11 mouse cellular contexts compared by ENCODE assay signal in genomic region chr4:149400878-149401590, GRCm38 (mm10). TPM values are rescaled to one million over a fixed set of nuclear protein-coding genes. Genes with fewer than 3 reads are reported as not detected.
DNase-seq lines count a peak whose midpoint lies in the region; ATAC-seq and TF ChIP-seq lines count a peak whose summit lies in the region.
"Had no signal": no experiment of that assay in that cellular context is flagged by ENCODE, and none has a peak within 500 bp of the region (broad histone marks: within the 10 kb centered on the region; RNA-seq: fewer than 3 reads in every experiment).

No protein-coding gene starts in this region.

- no peak for TF ChIP-seq RAD21 in CH12.LX (IDR thresholded peaks at IDR 0.05; ENCODE audit: low read depth, low read length)

- in situ Hi-C loops in CH12.LX (cut with MboI; ENCODE audit: low pct_ligation_motif_present, low pct_unique_long_range_greater_than_20kb, low sequenced_read_pairs) = no loop called here

- peak overlapping the region; percentile 9; the same call in 1 of the 2 replicates for H3K4me2 ChIP-seq in heart, embryonic 13.5 days
- peak overlapping the region; percentile 55 for H3K4me2 ChIP-seq in CH12.LX (ENCODE audit: insufficient read depth, low read depth, poor library complexity, severe bottlenecking)
- H3K4me2 ChIP-seq in embryonic facial prominence, embryonic 13.5 days = no peak overlapping the region
- no peak overlapping the region for H3K4me2 ChIP-seq in liver, postnatal 0 days (ENCODE audit: low read depth, low read length)
- H3K4me2 ChIP-seq: forebrain, embryonic 12.5 days had no signal

- H3K27ac ChIP-seq in heart, embryonic 13.5 days (replicated peaks) = peak overlapping the region; percentile 65
- no peak overlapping the region for H3K27ac ChIP-seq in CH12.LX (ENCODE audit: insufficient read depth, low read depth)
- peak overlapping the region; percentile 51; the same call in 1 of the 2 replicates for H3K27ac ChIP-seq in embryonic facial prominence, embryonic 13.5 days
- peak overlapping the region; percentile 50; the same call in 1 of the 2 replicates for H3K27ac ChIP-seq in thymus, adult 2 months (ENCODE audit: control insufficient read depth, insufficient read depth, low read length)
- H3K27ac ChIP-seq in liver, postnatal 0 days (ENCODE audit: low read depth) = no peak overlapping the region
- H3K27ac ChIP-seq: forebrain, embryonic 12.5 days had no signal

- no peaks in the 10 kb centered on the region for H3K27me3 ChIP-seq in heart, embryonic 13.5 days (replicated peaks)
- no peaks in the 10 kb centered on the region for H3K27me3 ChIP-seq in CH12.LX (replicated peaks)
- no peaks in the 10 kb centered on the region for H3K27me3 ChIP-seq in embryonic facial prominence, embryonic 13.5 days
- no peaks in the 10 kb centered on the region for H3K27me3 ChIP-seq in thymus, adult 2 months (ENCODE audit: control insufficient read depth, insufficient read depth, low read length)
- no peaks in the 10 kb centered on the region for H3K27me3 ChIP-seq in liver, postnatal 0 days (ENCODE audit: insufficient read depth, low read length)
- H3K27me3 ChIP-seq: forebrain, embryonic 12.5 days had no signal

- H3K9ac ChIP-seq in heart, embryonic 13.5 days = peak overlapping the region; percentile 38
- no peak overlapping the region for H3K9ac ChIP-seq in CH12.LX (ENCODE audit: insufficient read depth, low read depth)
- no peak overlapping the region for H3K9ac ChIP-seq in embryonic facial prominence, embryonic 13.5 days
- H3K9ac ChIP-seq in liver, postnatal 0 days (replicated peaks) = no peak overlapping the region
- H3K9ac ChIP-seq: forebrain, embryonic 12.5 days had no signal

- no peak for DNase-seq in heart, adult 9 months (ENCODE audit: low spot score in 2 of 2)
- no peak for DNase-seq in CH12.LX (ENCODE audit: extremely low read depth)
- DNase-seq in thymus, adult 2 months = peak; percentile 33
- no peak for DNase-seq in ovary, adult 18-20 months (ENCODE audit: low spot score)
- DNase-seq in liver, postnatal 0 days = no peak
- DNase-seq in layer of hippocampus, postnatal 36 days = no peak
- DNase-seq: kidney, postnatal 36 days had no signal

- no peak for TF ChIP-seq EP300 in CH12.LX (IDR thresholded peaks at IDR 0.05; ENCODE audit: low read length)
- TF ChIP-seq EP300 in liver, postnatal 0 days (IDR thresholded peaks at IDR 0.05; ENCODE audit: low read depth) = no peak

- H3K4me1 ChIP-seq in heart, embryonic 13.5 days = peaks cover 99% of the 10 kb centered on the region
- peaks cover 46 to 72% of the 10 kb centered on the region in 2 experiments for H3K4me1 ChIP-seq in CH12.LX (ENCODE audit: control insufficient read depth in 1 of 2, insufficient read depth in 2 of 2)
- H3K4me1 ChIP-seq in embryonic facial prominence, embryonic 13.5 days = peaks cover 69% of the 10 kb centered on the region
- peaks cover 23% of the 10 kb centered on the region for H3K4me1 ChIP-seq in thymus, adult 2 months (replicated peaks; ENCODE audit: control insufficient read depth, insufficient read depth, low read length)
- peaks cover 26% of the 10 kb centered on the region for H3K4me1 ChIP-seq in liver, postnatal 0 days (ENCODE audit: insufficient read depth)

- TF ChIP-seq POLR2A in CH12.LX (IDR thresholded peaks at IDR 0.05; ENCODE audit: low read depth, low read length) = no peak
- no peak for TF ChIP-seq POLR2A in thymus, adult 2 months (IDR thresholded peaks at IDR 0.05; ENCODE audit: control insufficient read depth, extremely low read depth, insufficient read depth, low read length, poor library complexity)

- dilution Hi-C loops in CH12.LX (cut with MboI; ENCODE audit: extremely low pct_ligation_motif_present, extremely low pct_unique_long_range_greater_than_20kb, low sequenced_read_pairs) = no loop called here

- TF ChIP-seq CTCF in CH12.LX (conservative IDR thresholded peaks at IDR 0.05 in 1 of 2, IDR thresholded peaks at IDR 0.05 in 1 of 2; ENCODE audit: low read depth in 2 of 2, low read length in 2 of 2) = no peak
- TF ChIP-seq CTCF in thymus, adult 2 months (IDR thresholded peaks at IDR 0.05; ENCODE audit: borderline replicate concordance, control insufficient read depth, extremely low read depth, insufficient read depth, low read length, poor library complexity) = no peak
- no peak for TF ChIP-seq CTCF in liver, postnatal 0 days (IDR thresholded peaks at IDR 0.05; ENCODE audit: low read depth)

- H3K4me3 ChIP-seq in heart, embryonic 13.5 days = no peak overlapping the region
- no peak overlapping the region for H3K4me3 ChIP-seq in CH12.LX (replicated peaks in 1 of 3; ENCODE audit: low read depth in 2 of 3, low read length in 2 of 3, poor library complexity in 1 of 3)
- no peak overlapping the region for H3K4me3 ChIP-seq in embryonic facial prominence, embryonic 13.5 days
- no peak overlapping the region for H3K4me3 ChIP-seq in thymus, adult 2 months (ENCODE audit: control insufficient read depth, insufficient read depth, low read length)
- H3K4me3 ChIP-seq in liver, postnatal 0 days (ENCODE audit: low read depth, low read length) = no peak overlapping the region
- H3K4me3 ChIP-seq: forebrain, embryonic 12.5 days had no signal

- ATAC-seq in heart, embryonic 13.5 days (ENCODE audit: extremely low read depth, insufficient number of reproducible peaks, low FRiP score, low TSS enrichment) = no peak
- no peak for ATAC-seq in embryonic facial prominence, embryonic 13.5 days (ENCODE audit: insufficient number of reproducible peaks, insufficient read depth, low FRiP score, low TSS enrichment, low read depth)
- no peak for ATAC-seq in liver, postnatal 0 days

- H3K79me2 ChIP-seq in CH12.LX (replicated peaks; ENCODE audit: control insufficient read depth, extremely low read depth, insufficient read depth, poor library complexity, severe bottlenecking) = peaks cover 52% of the 10 kb centered on the region

- WGBS in heart, embryonic 13.5 days = 53% methylated on average over 12 of the region's 12 CpGs
- 66% methylated on average over 12 of the region's 12 CpGs for WGBS in embryonic facial prominence, embryonic 13.5 days
- 40% methylated on average over 12 of the region's 12 CpGs for WGBS in thymus, adult 2 months
- 74% methylated on average over 12 of the region's 12 CpGs for WGBS in liver, postnatal 0 days (ENCODE audit: insufficient replicate concordance)

- H3K36me3 ChIP-seq in heart, embryonic 13.5 days = peaks cover 11% of the 10 kb centered on the region
- peaks cover 18 to 49% of the 10 kb centered on the region in 2 experiments for H3K36me3 ChIP-seq in CH12.LX (replicated peaks in 1 of 2; ENCODE audit: control insufficient read depth in 1 of 2, insufficient read depth in 1 of 2, low read length in 1 of 2)
- peaks cover 24% of the 10 kb centered on the region for H3K36me3 ChIP-seq in embryonic facial prominence, embryonic 13.5 days
- peaks cover 8% of the 10 kb centered on the region; the same call in 1 of the 2 replicates for H3K36me3 ChIP-seq in thymus, adult 2 months (ENCODE audit: control insufficient read depth, insufficient read depth, low read length)
- peaks cover 18% of the 10 kb centered on the region for H3K36me3 ChIP-seq in liver, postnatal 0 days (replicated peaks; ENCODE audit: insufficient read depth, low read length)

- H3K9me3 ChIP-seq in heart, embryonic 13.5 days = no peaks in the 10 kb centered on the region
- no peaks in the 10 kb centered on the region for H3K9me3 ChIP-seq in CH12.LX (replicated peaks; ENCODE audit: low read length)
- no peaks in the 10 kb centered on the region for H3K9me3 ChIP-seq in embryonic facial prominence, embryonic 13.5 days
- no peaks in the 10 kb centered on the region for H3K9me3 ChIP-seq in liver, postnatal 0 days (ENCODE audit: low read length)
- H3K9me3 ChIP-seq: forebrain, embryonic 12.5 days had no signal

TF ChIP-seq in CH12.LX, 34 proteins besides CTCF, POLR2A, EP300 and RAD21:
- TF ChIP-seq BHLHE40 (IDR thresholded peaks at IDR 0.05; ENCODE audit: low read depth, low read length) (0 out of 2 replicates have a peak, but pooled peaks have one; percentile 5), ZMIZ1 (IDR thresholded peaks at IDR 0.05; ENCODE audit: low read depth, low read length) (no peak)

RNA-seq across cellular contexts. Expression of gene Ube4b, which starts 25.5 kb away (rescaled TPM):
- polyA plus RNA-seq in heart, embryonic 13.5 days (2015; fragmentation: Nextera tagmentation; extraction: Ambion mirVana) = 29.9 and 32.3 TPM in 2 replicates
- total RNA-seq in CH12.LX (2012; rRNA removed) (35.3 and 41.6 TPM in 2 replicates), CH12.LX (2014; rRNA removed) (13.1 and 14.3 TPM in 2 replicates)
- polyA plus RNA-seq in CH12.LX (2012; ENCODE audit: insufficient read length, low read depth) = 47.9 and 60.0 TPM in 2 replicates
- 48.7 and 49.4 TPM in 2 replicates for polyA plus RNA-seq in embryonic facial prominence, embryonic 13.5 days (2015; fragmentation: Nextera tagmentation; extraction: Ambion mirVana)
- 110 and 148 TPM in 2 replicates for polyA plus RNA-seq in thymus, adult 2 months (2012; rRNA removed)
- 11.9 and 12.7 TPM in 2 replicates for polyA plus RNA-seq in liver, postnatal 0 days (2015; fragmentation: Nextera tagmentation; extraction: Ambion mirVana)
- total RNA-seq in layer of hippocampus, postnatal 36 days (2021) = 100 to 1,000 TPM; 100 TPM

RNA-seq across cellular contexts. Expression of gene Rbp7, which starts 53.7 kb away (rescaled TPM):
- 3.6 and 3.9 TPM in 2 replicates for polyA plus RNA-seq in heart, embryonic 13.5 days (2015; fragmentation: Nextera tagmentation; extraction: Ambion mirVana)
- total RNA-seq in CH12.LX (2012; rRNA removed) = not detected in 2 replicates
- total RNA-seq in CH12.LX (2014; rRNA removed) = not detected in 2 replicates
- polyA plus RNA-seq in CH12.LX (2012; ENCODE audit: insufficient read length, low read depth) = not detected in 2 replicates
- 0.52 TPM in 1 of 2 replicates, not detected in the other for polyA plus RNA-seq in embryonic facial prominence, embryonic 13.5 days (2015; fragmentation: Nextera tagmentation; extraction: Ambion mirVana)
- polyA plus RNA-seq in thymus, adult 2 months (2012; rRNA removed) = 0.59 and 1.2 TPM in 2 replicates
- 0.21 TPM in 1 of 2 replicates, not detected in the other for polyA plus RNA-seq in liver, postnatal 0 days (2015; fragmentation: Nextera tagmentation; extraction: Ambion mirVana)
- not detected for total RNA-seq in layer of hippocampus, postnatal 36 days (2021)
- total RNA-seq: granulocyte monocyte progenitor cell, adult 5-6 weeks had no signal
- polyA plus RNA-seq: forebrain, embryonic 12.5 days had no signal

Comparison
In these comparisons a context has a peak if more than half of its experiments do, and no peak if none do; other contexts are left out.
1. H3K27ac ChIP-seq: peak in heart, embryonic 13.5 days (single experiment), embryonic facial prominence, embryonic 13.5 days (single experiment) and thymus, adult 2 months (single experiment); none in CH12.LX (single experiment) and liver, postnatal 0 days (single experiment).
2. H3K4me2 ChIP-seq: peak in heart, embryonic 13.5 days (single experiment) and CH12.LX (single experiment); none in embryonic facial prominence, embryonic 13.5 days (single experiment) and liver, postnatal 0 days (single experiment).